Mouse (Mus musculus) midbrain, embryonic 14.5 days (tissue): ENCODE data around the gene Ptpn3. TPM values are rescaled to one million over a fixed set of nuclear protein-coding genes. Genes with fewer than 3 reads are reported as not detected.

Experiments
- ATAC-seq: fragments of 200-750 bp; cut with Nextera tagmentation; 2 replicates; pipeline ENCODE4 v1.8.0; 2017; ENCODE audit warnings: moderate number of reproducible peaks, moderate library complexity; ENCODE audit not compliant: low FRiP score, low TSS enrichment
- DNase-seq: peaks from one replicate; pipeline ENCODE4 v3.0.0-alpha.2; 2015
- H3K27ac ChIP-seq: fragments of 300-500 bp; sonication (generic); replicated peaks from 2 replicates; pipeline ENCODE4 v1.5.1; 2014; ENCODE audit warnings: mild to moderate bottlenecking, low read depth, low read length, moderate library complexity
- H3K27me3 ChIP-seq: fragments of 300-500 bp; sonication (generic); 2 replicates; pipeline ENCODE4 v1.6.1; 2014; ENCODE audit warnings: low read length, control low read depth, mixed read lengths; ENCODE audit not compliant: control insufficient read depth, insufficient read depth
- H3K36me3 ChIP-seq: fragments of 300-500 bp; sonication (generic); 2 replicates; pipeline ENCODE4 v1.6.1; 2014; ENCODE audit warnings: low read length, control low read depth; ENCODE audit not compliant: control insufficient read depth, insufficient read depth
- H3K4me1 ChIP-seq: fragments of 300-500 bp; sonication (generic); 2 replicates; pipeline ENCODE4 v1.6.1; 2014; ENCODE audit warnings: mild to moderate bottlenecking, antibody characterized with exemption, low read length, control low read depth; ENCODE audit not compliant: control insufficient read depth, insufficient read depth
- H3K4me2 ChIP-seq: fragments of 300-500 bp; sonication (generic); 2 replicates; pipeline ENCODE4 v1.6.1; 2014; ENCODE audit warnings: mild to moderate bottlenecking, low read length, moderate library complexity
- H3K4me3 ChIP-seq: fragments of 300-500 bp; sonication (generic); replicated peaks from 2 replicates; pipeline ENCODE4 v1.5.1; 2014; ENCODE audit warnings: low read depth, low read length
- H3K9ac ChIP-seq: fragments of 300-500 bp; sonication (generic); replicated peaks from 2 replicates; pipeline ENCODE4 v1.6.1; 2014; ENCODE audit warnings: mild to moderate bottlenecking, low read length, moderate library complexity
- H3K9me3 ChIP-seq: fragments of 300-500 bp; sonication (generic); 2 replicates; pipeline ENCODE4 v1.6.1; 2016; ENCODE audit warnings: low read length, control low read depth, mixed read lengths; ENCODE audit not compliant: control insufficient read depth
- WGBS: fragments of 180-500 bp; shearing (Covaris S2); extraction: QIAGEN DNeasy Blood & Tissue Kit; methylation state at CpG from one replicate; pipeline ENCODE4 v1.1.7; 2014; 5-methylcytosine and 5-hydroxymethylcytosine counted together
- polyA plus RNA-seq: library from polyadenylated mRNA; unstranded; fragments of >200 nt; fragmentation: Nextera tagmentation; extraction: Ambion mirVana; gene quantifications from 2 replicates; pipeline ENCODE4 v1.2.1, GENCODE M21; 2014

The Ptpn3 gene
- polyA plus RNA-seq, 1 experiment from 2014 or later: 3.1 TPM

- H3K27ac ChIP-seq: no peak overlapping the region
- no peaks in the 10 kb centered on the region for H3K27me3 ChIP-seq
- no peaks in the 10 kb centered on the region for H3K9me3 ChIP-seq
- H3K4me2 ChIP-seq: no peak overlapping the region
- H3K36me3 ChIP-seq: no peaks in the 10 kb centered on the region
- ATAC-seq (no peak), DNase-seq (peak; percentile 31)
- 6% methylated on average over 9 of the region's 9 CpGs for WGBS
- H3K4me1 ChIP-seq: peaks cover 8% of the 10 kb centered on the region; the same call in 1 of the 2 replicates
- no peak overlapping the region for H3K4me3 ChIP-seq
- H3K9ac ChIP-seq: no peak overlapping the region
Observed at GRCm38 (mm10) chr4:57153068-57153835, 148.4 kb downstream of the Ptpn3 start.

- H3K4me3 ChIP-seq: no peak overlapping the region
- H3K4me1 ChIP-seq: no peaks in the 10 kb centered on the region
- no peaks in the 10 kb centered on the region for H3K9me3 ChIP-seq
- H3K9ac ChIP-seq: no peak overlapping the region
- no peak overlapping the region for H3K4me2 ChIP-seq
- ATAC-seq: no peak
- 0 out of 2 replicates have a peak, but pooled peaks cover 8% of the 10 kb centered on the region for H3K27me3 ChIP-seq
- no peak overlapping the region for H3K27ac ChIP-seq
- 60% methylated on average over 3 of the region's 3 CpGs for WGBS
- H3K36me3 ChIP-seq: no peaks in the 10 kb centered on the region
- DNase-seq: no peak
Observed at GRCm38 (mm10) chr4:57148182-57148581, 153.5 kb downstream of the Ptpn3 start.

GRCm38 (mm10) chr4:57143026-57143937 lies 158.4 kb downstream of the Ptpn3 start, which contains the start of gene Epb41l4b:
Gene Epb41l4b (minus strand): TSS chr4:57143437.
- Histone ChIP-seq H3K36me3 (no peaks in the 10 kb centered on the region), H3K27me3 (peaks cover 19% of the 10 kb centered on the region), H3K9me3 (no peaks in the 10 kb centered on the region), H3K27ac (peak within 1 kb of the TSS; percentile 71), H3K4me3 (peak within 1 kb of the TSS; percentile 54), H3K4me1 (peaks cover 7% of the 10 kb centered on the region; the same call in 1 of the 2 replicates), H3K4me2 (peak within 1 kb of the TSS; percentile 85), H3K9ac (peak within 1 kb of the TSS; percentile 79)
- WGBS: under 1% methylated on average over 109 of the region's 142 CpGs
- ATAC-seq (peak; percentile 90), DNase-seq (peak; percentile 94)

- ATAC-seq (peak; percentile 55), DNase-seq (peak; percentile 64)
- Histone ChIP-seq H3K9ac (peak overlapping the region; percentile 79), H3K27me3 (peaks cover 19% of the 10 kb centered on the region), H3K27ac (peak overlapping the region; percentile 71), H3K36me3 (no peaks in the 10 kb centered on the region), H3K4me2 (peak overlapping the region; percentile 85), H3K4me3 (peak overlapping the region; percentile 54), H3K4me1 (peaks cover 7% of the 10 kb centered on the region; the same call in 1 of the 2 replicates), H3K9me3 (no peaks in the 10 kb centered on the region)
- 1% methylated on average over 40 of the region's 43 CpGs for WGBS
Observed at GRCm38 (mm10) chr4:57142374-57143025, 159.1 kb downstream of the Ptpn3 start.

GRCm38 (mm10) chr4:57141908-57142361 lies 159.7 kb downstream of the Ptpn3 start:
- Histone ChIP-seq H3K27me3 (peaks cover 19% of the 10 kb centered on the region), H3K4me1 (peaks cover 7% of the 10 kb centered on the region; the same call in 1 of the 2 replicates), H3K9ac (peak overlapping the region; percentile 79; the same call in 1 of the 2 replicates), H3K4me2 (peak overlapping the region; percentile 85), H3K36me3 (no peaks in the 10 kb centered on the region), H3K4me3 (peak overlapping the region; percentile 54), H3K27ac (no peak overlapping the region), H3K9me3 (no peaks in the 10 kb centered on the region)
- WGBS: 4% methylated on average over 26 of the region's 26 CpGs
- ATAC-seq (no peak), DNase-seq (peak; percentile 51)

GRCm38 (mm10) chr4:57140992-57141717 lies 160.5 kb downstream of the Ptpn3 start:
- H3K27me3 ChIP-seq: peaks cover 19% of the 10 kb centered on the region
- H3K9me3 ChIP-seq: no peaks in the 10 kb centered on the region
- H3K27ac ChIP-seq: no peak overlapping the region
- 17% methylated on average over 15 of the region's 15 CpGs for WGBS
- ATAC-seq (no peak), DNase-seq (peak; percentile 44)
- H3K4me3 ChIP-seq: peak overlapping the region; percentile 54
- peaks cover 7% of the 10 kb centered on the region; the same call in 1 of the 2 replicates for H3K4me1 ChIP-seq
- H3K36me3 ChIP-seq: no peaks in the 10 kb centered on the region
- peak overlapping the region; percentile 85 for H3K4me2 ChIP-seq
- H3K9ac ChIP-seq: peak overlapping the region; percentile 79; the same call in 1 of the 2 replicates
